Comparison of ENCODE assay signal across 8 mouse cellular contexts in the genomic region with DNA sequence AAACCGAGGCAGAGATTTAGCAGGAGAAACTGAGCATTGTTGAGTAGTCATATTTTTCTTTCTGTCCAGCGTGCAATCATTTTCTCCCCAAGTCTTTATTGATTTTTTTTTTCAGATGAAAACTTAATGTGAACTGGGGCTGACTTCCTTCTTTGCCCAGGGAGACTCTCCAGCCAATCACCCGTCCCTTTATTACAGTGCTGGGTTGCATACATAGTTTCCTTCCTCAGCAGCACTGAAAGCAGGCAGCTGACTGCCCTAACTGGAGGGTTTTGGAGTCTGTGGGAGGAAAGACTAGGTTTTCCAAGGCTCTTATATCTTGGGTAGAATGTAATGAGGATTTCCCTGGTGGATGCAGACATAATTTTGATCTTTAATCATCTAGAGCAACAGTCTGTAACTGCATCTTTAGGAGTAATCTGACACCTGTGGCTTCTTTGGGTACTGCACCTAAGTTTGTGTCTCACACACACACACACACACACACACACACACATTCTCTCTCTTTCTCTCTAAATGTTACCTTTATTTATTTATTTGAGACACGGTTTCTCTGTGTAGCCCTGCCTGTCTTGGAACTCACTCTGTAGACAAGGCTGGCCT. TPM values are rescaled to one million over a fixed set of nuclear protein-coding genes. Genes with fewer than 3 reads are reported as not detected.
DNase-seq lines count a peak whose midpoint lies in the region; ATAC-seq and TF ChIP-seq lines count a peak whose summit lies in the region.

No protein-coding gene starts in this region.

- peak overlapping the region; percentile 72 for H3K4me2 ChIP-seq in kidney, postnatal 0 days (ENCODE audit: low read length)
- H3K4me2 ChIP-seq in hindbrain, postnatal 0 days (ENCODE audit: low read depth, low read length) = peak overlapping the region; percentile 78
- H3K4me2 ChIP-seq in midbrain, embryonic 15.5 days = peak overlapping the region; percentile 77

- peak overlapping the region; percentile 98 for H3K4me3 ChIP-seq in kidney, postnatal 0 days (replicated peaks; ENCODE audit: low read depth, low read length)
- peak overlapping the region; percentile 98 for H3K4me3 ChIP-seq in hindbrain, postnatal 0 days (ENCODE audit: low read length)
- peak overlapping the region; percentile 78 for H3K4me3 ChIP-seq in midbrain, embryonic 15.5 days

- no peaks in the 10 kb centered on the region for H3K9me3 ChIP-seq in kidney, postnatal 0 days (replicated peaks; ENCODE audit: low read length)
- H3K9me3 ChIP-seq in hindbrain, postnatal 0 days (ENCODE audit: low read length) = no peaks in the 10 kb centered on the region
- H3K9me3 ChIP-seq in midbrain, embryonic 15.5 days = no peaks in the 10 kb centered on the region

- 0 out of 2 replicates have a peak, but pooled peaks cover 5% of the 10 kb centered on the region for H3K36me3 ChIP-seq in kidney, postnatal 0 days (ENCODE audit: insufficient read depth, low read length)
- H3K36me3 ChIP-seq in hindbrain, postnatal 0 days (ENCODE audit: insufficient read depth, low read length) = no peaks in the 10 kb centered on the region
- H3K36me3 ChIP-seq in midbrain, embryonic 15.5 days (replicated peaks) = no peaks in the 10 kb centered on the region

- peak; percentile 43; the same call in 1 of the 2 replicates for TF ChIP-seq CTCF in kidney, postnatal 0 days (IDR thresholded peaks at IDR 0.05; ENCODE audit: low read depth)
- peak; percentile 50 for TF ChIP-seq CTCF in hindbrain, postnatal 0 days (IDR thresholded peaks at IDR 0.05; ENCODE audit: low read depth)

- peaks cover 21% of the 10 kb centered on the region; the same call in 1 of the 2 replicates for H3K4me1 ChIP-seq in kidney, postnatal 0 days (replicated peaks; ENCODE audit: insufficient read depth, low read length)
- 0 out of 2 replicates have a peak, but pooled peaks cover 6% of the 10 kb centered on the region for H3K4me1 ChIP-seq in hindbrain, postnatal 0 days (ENCODE audit: insufficient read depth, low read length)
- peaks cover 24% of the 10 kb centered on the region for H3K4me1 ChIP-seq in midbrain, embryonic 15.5 days

- no peaks in the 10 kb centered on the region for H3K27me3 ChIP-seq in kidney, postnatal 0 days (ENCODE audit: insufficient read depth, low read length)
- no peaks in the 10 kb centered on the region for H3K27me3 ChIP-seq in hindbrain, postnatal 0 days (ENCODE audit: insufficient read depth, low read length)
- H3K27me3 ChIP-seq in midbrain, embryonic 15.5 days (replicated peaks) = no peaks in the 10 kb centered on the region

- no peak for ATAC-seq in kidney, postnatal 0 days (replicated peaks; ENCODE audit: low FRiP score, low read depth)
- ATAC-seq in hindbrain, postnatal 0 days = no peak
- ATAC-seq in midbrain, embryonic 15.5 days (replicated peaks) = no peak

- peak; percentile 30 for DNase-seq in kidney, postnatal 0 days (ENCODE audit: low spot score)
- DNase-seq in kidney, adult 11 months = no peak
- DNase-seq in ZHBTc4 (ENCODE audit: low read depth, low spot score) = peak; percentile 69
- DNase-seq in hindbrain, postnatal 0 days (ENCODE audit: low spot score) = peak; percentile 40
- no peak for DNase-seq in adipocyte (ENCODE audit: low spot score)
- no peak for DNase-seq in cerebellum, adult 11-12 months
- no peak for DNase-seq in right cerebral cortex, postnatal 25 days

- WGBS in kidney, postnatal 0 days = 83% methylated on average over 4 of the region's 4 CpGs
- 94% methylated on average over 4 of the region's 4 CpGs for WGBS in hindbrain, postnatal 0 days
- WGBS in midbrain, embryonic 15.5 days = 87% methylated on average over 4 of the region's 4 CpGs

- H3K27ac ChIP-seq in kidney, postnatal 0 days = peak overlapping the region; percentile 96
- H3K27ac ChIP-seq in hindbrain, postnatal 0 days = 0 out of 2 replicates have a peak overlapping the region, but pooled peaks have one; percentile 94
- 0 out of 2 replicates have a peak overlapping the region, but pooled peaks have one; percentile 90 for H3K27ac ChIP-seq in midbrain, embryonic 15.5 days

- H3K9ac ChIP-seq in kidney, postnatal 0 days (ENCODE audit: low read depth, low read length) = peak overlapping the region; percentile 96
- peak overlapping the region; percentile 94; the same call in 1 of the 2 replicates for H3K9ac ChIP-seq in hindbrain, postnatal 0 days (replicated peaks; ENCODE audit: low read length)
- peak overlapping the region; percentile 86; the same call in 1 of the 2 replicates for H3K9ac ChIP-seq in midbrain, embryonic 15.5 days

RNA-seq across cellular contexts. Expression of gene 9530068E07Rik, which starts 1.3 kb away (rescaled TPM):
- polyA plus RNA-seq in kidney, postnatal 0 days (2015; fragmentation: Nextera tagmentation; extraction: Ambion mirVana) = 228 and 245 TPM in 2 replicates
- total RNA-seq in hindbrain, postnatal 0 days (2014; rRNA removed) = 125 and 142 TPM in 2 replicates
- 126 and 131 TPM in 2 replicates for polyA plus RNA-seq in hindbrain, postnatal 0 days (2015; fragmentation: Nextera tagmentation; extraction: Ambion mirVana)
- 129 TPM in 2 replicates for polyA plus RNA-seq in midbrain, embryonic 15.5 days (2015; fragmentation: Nextera tagmentation; extraction: Ambion mirVana)

RNA-seq across cellular contexts. Expression of gene Vdac1, which starts 36.8 kb away (rescaled TPM):
- polyA plus RNA-seq in kidney, postnatal 0 days (2015; fragmentation: Nextera tagmentation; extraction: Ambion mirVana) = 355 and 398 TPM in 2 replicates
- 276 and 314 TPM in 2 replicates for total RNA-seq in hindbrain, postnatal 0 days (2014; rRNA removed)
- 437 and 441 TPM in 2 replicates for polyA plus RNA-seq in hindbrain, postnatal 0 days (2015; fragmentation: Nextera tagmentation; extraction: Ambion mirVana)
- polyA plus RNA-seq in midbrain, embryonic 15.5 days (2015; fragmentation: Nextera tagmentation; extraction: Ambion mirVana) = 334 and 335 TPM in 2 replicates

Comparison
In these comparisons a context has a peak if more than half of its experiments do, and no peak if none do; other contexts are left out.
1. DNase-seq: peak in kidney, postnatal 0 days (single experiment), ZHBTc4 (single experiment) and hindbrain, postnatal 0 days (single experiment); none in kidney, adult 11 months (single experiment), adipocyte (single experiment), cerebellum, adult 11-12 months (single experiment) and right cerebral cortex, postnatal 25 days (single experiment).
2. Peak in every context shown above with its lines, with median percentiles within 50 percentile points of each other: H3K27ac ChIP-seq, H3K4me2 ChIP-seq, H3K4me3 ChIP-seq and H3K9ac ChIP-seq.